Mouse (Mus musculus) lung, postnatal 0 days (tissue): ENCODE results near the gene Zcchc8.

Source experiments
- CTCF ChIP-seq: IDR thresholded peaks from 2 replicates; pipeline ENCODE4 v1.5.1; 2016; ENCODE audit warnings: antibody characterized with exemption, mild to moderate bottlenecking
- EP300 ChIP-seq: IDR thresholded peaks from 2 replicates; pipeline ENCODE4 v1.6.1; 2016; ENCODE audit warnings: antibody characterized with exemption, mild to moderate bottlenecking, control low read depth

DNA sequence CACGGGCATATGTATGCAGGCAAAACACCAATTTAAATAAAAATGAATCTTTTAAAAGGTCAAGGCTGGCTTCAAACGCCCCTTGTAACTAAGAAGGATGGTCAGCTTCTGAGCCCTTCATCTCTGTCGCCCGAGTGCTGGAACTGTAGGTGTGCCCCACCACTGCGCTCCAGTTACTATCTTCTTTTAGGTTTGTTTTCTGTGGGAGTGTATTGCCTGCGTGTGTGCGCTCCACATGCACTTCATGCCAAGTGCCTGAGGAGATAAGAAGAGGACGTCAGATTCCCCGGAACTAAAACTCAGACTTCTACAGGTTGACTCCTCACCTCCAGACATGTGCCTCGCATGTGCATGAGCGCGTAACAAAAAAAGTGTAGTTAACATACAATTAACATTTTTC, 53.0 kb downstream of the Zcchc8 start:
- TF ChIP-seq CTCF, result no peak
- TF ChIP-seq EP300, result no peak
